In genomic region chr5:139371118-139371517, GRCm38 (mm10) we compare ENCODE assay signal across 10 mouse cellular contexts. TPM values are rescaled to one million over a fixed set of nuclear protein-coding genes. Genes with fewer than 3 reads are reported as not detected.
A peak's percentile ranks its signal among the peaks of the same experiment; 100 is the strongest.
DNase-seq lines count a peak whose midpoint lies in the region; ATAC-seq lines count a peak whose summit lies in the region.
"Had no signal": no experiment of that assay in that cellular context is flagged by ENCODE, and none has a peak within 500 bp of the region (broad histone marks: within the 10 kb centered on the region; RNA-seq: fewer than 3 reads in every experiment).

No protein-coding gene starts in this region.

- peak overlapping the region; percentile 70; the same call in 1 of the 2 replicates for H3K4me3 ChIP-seq in forebrain, embryonic 10.5 days
- H3K4me3 ChIP-seq in forebrain, embryonic 11.5 days (ENCODE audit: low read depth, low read length), result no peak overlapping the region
- H3K4me3 ChIP-seq in megakaryocyte, embryonic 14.5 days (replicated peaks), result peak overlapping the region; percentile 93
- H3K4me3 ChIP-seq in limb, embryonic 15.5 days, result peak overlapping the region; percentile 61
- H3K4me3 ChIP-seq in stomach, embryonic 15.5 days (replicated peaks), result peak overlapping the region; percentile 58; the same call in 1 of the 2 replicates

- H3K27me3 ChIP-seq in forebrain, embryonic 10.5 days (ENCODE audit: poor library complexity, severe bottlenecking), result no peaks in the 10 kb centered on the region
- H3K27me3 ChIP-seq in forebrain, embryonic 11.5 days (ENCODE audit: control insufficient read depth, insufficient read depth, low read length), result no peaks in the 10 kb centered on the region
- no peaks in the 10 kb centered on the region for H3K27me3 ChIP-seq in megakaryocyte, embryonic 14.5 days (replicated peaks)
- H3K27me3 ChIP-seq in limb, embryonic 15.5 days, result no peaks in the 10 kb centered on the region
- H3K27me3 ChIP-seq in stomach, embryonic 15.5 days (replicated peaks), result no peaks in the 10 kb centered on the region

- H3K9me3 ChIP-seq in forebrain, embryonic 10.5 days, result no peaks in the 10 kb centered on the region
- no peaks in the 10 kb centered on the region for H3K9me3 ChIP-seq in forebrain, embryonic 11.5 days (ENCODE audit: control insufficient read depth, low read length)
- no peaks in the 10 kb centered on the region for H3K9me3 ChIP-seq in megakaryocyte, embryonic 14.5 days
- H3K9me3 ChIP-seq in limb, embryonic 15.5 days, result no peaks in the 10 kb centered on the region
- no peaks in the 10 kb centered on the region for H3K9me3 ChIP-seq in stomach, embryonic 15.5 days

- H3K36me3 ChIP-seq in forebrain, embryonic 10.5 days (replicated peaks), result no peaks in the 10 kb centered on the region
- H3K36me3 ChIP-seq in forebrain, embryonic 11.5 days (ENCODE audit: control insufficient read depth, insufficient read depth, low read length), result no peaks in the 10 kb centered on the region
- H3K36me3 ChIP-seq in megakaryocyte, embryonic 14.5 days (replicated peaks; ENCODE audit: low read length), result peaks cover 55% of the 10 kb centered on the region
- H3K36me3 ChIP-seq in limb, embryonic 15.5 days, result no peaks in the 10 kb centered on the region
- no peaks in the 10 kb centered on the region for H3K36me3 ChIP-seq in stomach, embryonic 15.5 days

- H3K27ac ChIP-seq in forebrain, embryonic 10.5 days, result peak overlapping the region; percentile 95
- no peak overlapping the region for H3K27ac ChIP-seq in forebrain, embryonic 11.5 days (ENCODE audit: low read depth, low read length)
- H3K27ac ChIP-seq in limb, embryonic 15.5 days, result no peak overlapping the region
- H3K27ac ChIP-seq in stomach, embryonic 15.5 days, result no peak overlapping the region

- H3K9ac ChIP-seq in forebrain, embryonic 11.5 days (ENCODE audit: low read length), result no peak overlapping the region
- H3K9ac ChIP-seq in limb, embryonic 15.5 days, result peak overlapping the region; percentile 82
- no peak overlapping the region for H3K9ac ChIP-seq in stomach, embryonic 15.5 days

- no peak for ATAC-seq in forebrain, embryonic 11.5 days (replicated peaks; ENCODE audit: low FRiP score)
- ATAC-seq in megakaryocyte, adult 5-6 weeks (ENCODE audit: poor library complexity, severe bottlenecking), result no peak
- ATAC-seq in limb, embryonic 15.5 days (ENCODE audit: insufficient number of reproducible peaks, low FRiP score, low TSS enrichment, low read depth), result no peak
- ATAC-seq in stomach, embryonic 15.5 days (ENCODE audit: insufficient read depth, low FRiP score, low read depth), result no peak

- DNase-seq in forebrain, embryonic 10.5 days (ENCODE audit: extremely low spot score, low spot score), result no peak
- no peak for DNase-seq in forebrain, embryonic 11.5 days (ENCODE audit: low spot score)
- no peak for DNase-seq in cerebellum, postnatal 36 days
- no peak for DNase-seq in cerebellum, postnatal 14 days
- DNase-seq: adrenal gland, postnatal 10 days had no signal

- peaks cover 47% of the 10 kb centered on the region for H3K4me1 ChIP-seq in forebrain, embryonic 10.5 days
- H3K4me1 ChIP-seq in forebrain, embryonic 11.5 days (replicated peaks; ENCODE audit: control insufficient read depth, insufficient read depth, low read length), result no peaks in the 10 kb centered on the region; the same call in 1 of the 2 replicates
- peaks cover 95% of the 10 kb centered on the region for H3K4me1 ChIP-seq in megakaryocyte, embryonic 14.5 days
- H3K4me1 ChIP-seq in limb, embryonic 15.5 days, result peaks cover 19% of the 10 kb centered on the region
- H3K4me1 ChIP-seq in stomach, embryonic 15.5 days, result peaks cover 33% of the 10 kb centered on the region

- WGBS in forebrain, embryonic 10.5 days, result 67% methylated on average over 5 of the region's 5 CpGs
- WGBS in forebrain, embryonic 11.5 days, result 66% methylated on average over 5 of the region's 5 CpGs
- 60% methylated on average over 5 of the region's 5 CpGs for WGBS in limb, embryonic 15.5 days
- WGBS in stomach, embryonic 15.5 days, result 60% methylated on average over 5 of the region's 5 CpGs

- no peak overlapping the region; the same call in 1 of the 2 replicates for H3K4me2 ChIP-seq in forebrain, embryonic 11.5 days (ENCODE audit: low read depth, low read length, severe bottlenecking)
- peak overlapping the region; percentile 76 for H3K4me2 ChIP-seq in limb, embryonic 15.5 days
- H3K4me2 ChIP-seq in stomach, embryonic 15.5 days, result peak overlapping the region; percentile 73

RNA-seq across cellular contexts. Expression of gene Gpr146, which starts 6.4 kb away (rescaled TPM):
- polyA plus RNA-seq in forebrain, embryonic 10.5 days (2016; fragmentation: Nextera tagmentation; extraction: Ambion mirVana), result 1.6 and 1.8 TPM in 2 replicates
- polyA plus RNA-seq in forebrain, embryonic 11.5 days (2014; fragmentation: Nextera tagmentation; extraction: Ambion mirVana), result 1.8 and 1.9 TPM in 2 replicates
- 54.8 and 69.9 TPM in 2 replicates for polyA plus RNA-seq in megakaryocyte, embryonic 14.5 days (2012; ENCODE audit: insufficient read depth, low replicate concordance)
- 9.8 and 13.1 TPM in 2 replicates for total RNA-seq in megakaryocyte, adult 5-6 weeks (2015)
- 9.6 and 14.8 TPM in 2 replicates for total RNA-seq in megakaryocyte, adult 5-6 weeks (2017)
- 2.6 and 3.1 TPM in 2 replicates for polyA plus RNA-seq in limb, embryonic 15.5 days (2015; fragmentation: Nextera tagmentation; extraction: Ambion mirVana)
- polyA plus RNA-seq in stomach, embryonic 15.5 days (2015; fragmentation: Nextera tagmentation; extraction: Ambion mirVana), result 2.7 and 3.3 TPM in 2 replicates

RNA-seq across cellular contexts. Expression of gene Cyp2w1, which starts 18.7 kb away (rescaled TPM):
- not detected in 2 replicates for polyA plus RNA-seq in forebrain, embryonic 10.5 days (2016; fragmentation: Nextera tagmentation; extraction: Ambion mirVana)
- not detected in 2 replicates for polyA plus RNA-seq in forebrain, embryonic 11.5 days (2014; fragmentation: Nextera tagmentation; extraction: Ambion mirVana)
- polyA plus RNA-seq in megakaryocyte, embryonic 14.5 days (2012; ENCODE audit: insufficient read depth, low replicate concordance), result not detected in 2 replicates
- total RNA-seq in megakaryocyte, adult 5-6 weeks (2015), result not detected in 2 replicates
- not detected in 2 replicates for total RNA-seq in megakaryocyte, adult 5-6 weeks (2017)
- polyA plus RNA-seq in limb, embryonic 15.5 days (2015; fragmentation: Nextera tagmentation; extraction: Ambion mirVana), result 22.8 and 23.5 TPM in 2 replicates
- polyA plus RNA-seq in stomach, embryonic 15.5 days (2015; fragmentation: Nextera tagmentation; extraction: Ambion mirVana), result 8.5 and 11.6 TPM in 2 replicates
- total RNA-seq: adrenal gland, postnatal 10 days had no signal
- polyA plus RNA-seq: gonadal fat pad, adult 2 months had no signal

RNA-seq across cellular contexts. Expression of gene Cox19, which starts 19.9 kb away (rescaled TPM):
- polyA plus RNA-seq in forebrain, embryonic 10.5 days (2016; fragmentation: Nextera tagmentation; extraction: Ambion mirVana), result 119 and 120 TPM in 2 replicates
- polyA plus RNA-seq in forebrain, embryonic 11.5 days (2014; fragmentation: Nextera tagmentation; extraction: Ambion mirVana), result 103 and 130 TPM in 2 replicates
- 51.4 and 67.9 TPM in 2 replicates for polyA plus RNA-seq in megakaryocyte, embryonic 14.5 days (2012; ENCODE audit: insufficient read depth, low replicate concordance)
- 35.6 and 42.6 TPM in 2 replicates for total RNA-seq in megakaryocyte, adult 5-6 weeks (2015)
- total RNA-seq in megakaryocyte, adult 5-6 weeks (2017), result 20.0 and 24.6 TPM in 2 replicates
- 90.6 and 94.2 TPM in 2 replicates for polyA plus RNA-seq in limb, embryonic 15.5 days (2015; fragmentation: Nextera tagmentation; extraction: Ambion mirVana)
- polyA plus RNA-seq in stomach, embryonic 15.5 days (2015; fragmentation: Nextera tagmentation; extraction: Ambion mirVana), result 109 and 115 TPM in 2 replicates

RNA-seq across cellular contexts. Expression of gene C130050O18Rik, which starts 34.0 kb away (rescaled TPM):
- 0.15 and 0.34 TPM in 2 replicates for polyA plus RNA-seq in forebrain, embryonic 10.5 days (2016; fragmentation: Nextera tagmentation; extraction: Ambion mirVana)
- polyA plus RNA-seq in forebrain, embryonic 11.5 days (2014; fragmentation: Nextera tagmentation; extraction: Ambion mirVana), result 0.17 and 0.23 TPM in 2 replicates
- 1.8 TPM in 1 of 2 replicates, not detected in the other for polyA plus RNA-seq in megakaryocyte, embryonic 14.5 days (2012; ENCODE audit: insufficient read depth, low replicate concordance)
- total RNA-seq in megakaryocyte, adult 5-6 weeks (2015), result 18.3 and 19.9 TPM in 2 replicates
- total RNA-seq in megakaryocyte, adult 5-6 weeks (2017), result 16.6 and 19.7 TPM in 2 replicates
- 7.1 and 10.4 TPM in 2 replicates for polyA plus RNA-seq in limb, embryonic 15.5 days (2015; fragmentation: Nextera tagmentation; extraction: Ambion mirVana)
- 0.72 and 1.1 TPM in 2 replicates for polyA plus RNA-seq in stomach, embryonic 15.5 days (2015; fragmentation: Nextera tagmentation; extraction: Ambion mirVana)

RNA-seq across cellular contexts. Expression of gene Adap1, which starts 45.7 kb away (rescaled TPM):
- polyA plus RNA-seq in forebrain, embryonic 10.5 days (2016; fragmentation: Nextera tagmentation; extraction: Ambion mirVana), result 0.27 and 0.49 TPM in 2 replicates
- polyA plus RNA-seq in forebrain, embryonic 11.5 days (2014; fragmentation: Nextera tagmentation; extraction: Ambion mirVana), result 1.9 and 2.0 TPM in 2 replicates
- 25.6 and 59.2 TPM in 2 replicates for polyA plus RNA-seq in megakaryocyte, embryonic 14.5 days (2012; ENCODE audit: insufficient read depth, low replicate concordance)
- 42.5 and 43.9 TPM in 2 replicates for total RNA-seq in megakaryocyte, adult 5-6 weeks (2015)
- total RNA-seq in megakaryocyte, adult 5-6 weeks (2017), result 56.9 and 61.1 TPM in 2 replicates
- 3.2 and 4.1 TPM in 2 replicates for polyA plus RNA-seq in limb, embryonic 15.5 days (2015; fragmentation: Nextera tagmentation; extraction: Ambion mirVana)
- polyA plus RNA-seq in stomach, embryonic 15.5 days (2015; fragmentation: Nextera tagmentation; extraction: Ambion mirVana), result 12.3 and 13.0 TPM in 2 replicates

Comparison
In these comparisons a context has a peak if more than half of its experiments do, and no peak if none do; other contexts are left out.
1. RNA of gene Gpr146, which starts 6.4 kb away (polyA plus RNA-seq): 54.8 to 69.9 TPM in megakaryocyte, embryonic 14.5 days; 2.7 to 3.3 TPM in stomach, embryonic 15.5 days, 2.6 to 3.1 TPM in limb, embryonic 15.5 days, 1.8 to 1.9 TPM in forebrain, embryonic 11.5 days and 1.6 to 1.8 TPM in forebrain, embryonic 10.5 days; every median in the first group is over 10 times any median in the second.